Mouse (Mus musculus) kidney, adult 9 months (tissue): Measurements from ENCODE around the gene Lipo3.
A peak's percentile ranks its signal among the peaks of the same experiment; 100 is the strongest.
"Not testable (repeated sequence)": the region's sequence is repeated elsewhere in the genome, so short reads cannot be mapped to it uniquely, and the experiment has no call there.

Experiments used
- DNase-seq: peaks from one replicate; pipeline ENCODE4 v3.0.0; 2022

Gene Lipo3

DNA sequence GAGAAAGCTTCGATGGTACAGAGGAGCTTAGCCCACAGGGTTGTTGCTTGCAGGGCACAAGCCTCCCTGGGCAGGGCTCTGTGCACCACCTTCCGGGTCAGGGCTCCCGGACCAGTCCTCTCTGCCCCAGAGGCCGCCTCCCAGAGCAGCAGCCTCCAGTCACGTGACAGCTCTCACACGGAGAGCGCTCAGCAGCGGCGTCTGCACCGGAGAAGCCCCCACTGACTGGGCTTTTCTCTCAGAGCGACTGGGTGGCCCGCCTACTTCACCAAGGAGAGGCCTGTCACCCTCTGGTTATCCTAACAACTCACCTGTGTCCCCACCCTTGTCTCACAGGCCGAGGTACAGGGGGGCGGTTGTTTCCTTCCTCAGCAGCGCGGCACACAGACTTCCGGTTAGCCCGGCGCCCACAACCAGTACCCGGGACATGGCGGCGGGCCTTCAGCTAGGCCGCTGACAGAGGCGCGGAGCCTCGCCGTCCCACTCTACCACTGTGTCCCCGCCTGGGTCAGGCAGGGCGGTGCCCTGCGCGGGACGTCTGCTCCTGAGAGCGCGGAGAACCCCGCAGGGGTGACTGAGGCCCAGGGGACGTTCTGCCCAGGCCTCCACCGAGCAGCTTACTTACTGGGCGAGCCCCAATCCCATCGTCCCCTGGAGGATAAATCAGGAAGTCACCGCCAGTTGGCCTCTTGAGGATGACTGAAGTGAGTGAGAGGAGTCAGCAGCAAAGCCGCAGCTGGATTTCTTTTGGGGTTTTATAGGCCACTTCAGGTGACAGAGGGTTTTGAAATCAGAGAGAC lies at the start of gene Lipo3:
Gene Lipo3 (minus strand): TSS at position 665 of the 800 bp plus-strand sequence.
- DNase-seq: peak; percentile 13

DNA sequence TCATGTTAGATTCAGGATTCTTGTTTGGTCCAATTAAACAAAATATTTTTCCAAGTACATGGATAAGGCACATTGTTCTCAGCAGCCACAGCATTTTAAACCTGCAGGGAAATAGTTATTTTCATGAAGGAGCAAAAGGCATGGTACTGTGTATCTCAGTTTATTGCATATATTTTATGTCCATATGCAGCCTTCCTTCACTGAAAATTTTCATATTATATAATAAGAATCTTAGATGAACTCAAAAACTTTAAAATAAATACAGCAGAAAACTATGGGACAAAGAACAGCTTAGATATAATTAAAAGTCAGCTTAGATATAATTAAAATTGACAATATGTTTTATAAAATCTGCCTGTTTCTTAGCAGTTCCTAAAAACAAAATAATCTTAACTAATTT lies 25.6 kb upstream of the Lipo3 start, which contains the start of gene Lipo1:
Gene Lipo1 (minus strand): TSS at position 101 of the 400 bp plus-strand sequence.
- not testable (repeated sequence) for DNase-seq

- no peak for DNase-seq
Observed at GRCm38 (mm10) chr19:33786576-33787277, 25.0 kb upstream of the Lipo3 start.

GRCm38 (mm10) chr19:33751259-33751658 lies 10.5 kb downstream of the Lipo3 start, which contains the start of gene Lipo2:
Gene Lipo2 (minus strand): TSS chr19:33751359.
- DNase-seq: not testable (repeated sequence)

- DNase-seq: not testable (repeated sequence)
Observed at GRCm38 (mm10) chr19:33625152-33625551, 136.6 kb downstream of the Lipo3 start, which contains the start of gene Gm8978. Gene Gm8978 (minus strand): TSS chr19:33625252.

GRCm38 (mm10) chr19:33589626-33590302 lies 172.0 kb downstream of the Lipo3 start:
- DNase-seq: peak; percentile 60

- DNase-seq: not testable (repeated sequence)
Observed at GRCm38 (mm10) chr19:33568551-33568950, 193.2 kb downstream of the Lipo3 start.

DNA sequence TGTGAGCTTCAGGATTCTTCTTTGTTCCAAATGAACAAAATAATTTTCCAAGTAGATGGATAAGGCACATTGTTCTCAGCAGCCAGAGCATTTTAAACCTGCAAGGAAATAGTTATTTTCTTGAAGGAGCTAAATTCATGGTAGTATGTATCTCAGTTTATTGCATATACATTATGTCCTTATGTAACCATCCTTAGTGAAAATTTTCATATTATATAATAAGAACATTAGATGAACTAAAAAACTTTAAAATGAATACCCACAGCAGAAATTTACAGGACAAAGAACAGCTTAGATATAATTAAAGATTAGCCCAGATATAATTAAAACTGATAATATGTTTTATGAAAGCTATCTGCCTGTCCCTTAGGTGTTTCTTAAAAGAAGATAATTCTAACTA lies 244.1 kb downstream of the Lipo3 start, which contains the start of gene Lipo4:
Gene Lipo4 (minus strand): TSS at position 101 of the 400 bp plus-strand sequence.
- no peak for DNase-seq
